8 mouse cellular contexts compared by ENCODE assay signal in genomic region chr13:99343876-99344598, GRCm38 (mm10). TPM values are rescaled to one million over a fixed set of nuclear protein-coding genes. Genes with fewer than 3 reads are reported as not detected.
DNase-seq lines count a peak whose midpoint lies in the region; ATAC-seq and TF ChIP-seq lines count a peak whose summit lies in the region.

No protein-coding gene starts in this region.

- H3K4me3 ChIP-seq in gastrocnemius, adult 2 months = peak overlapping the region; percentile 74
- peak overlapping the region; percentile 89 for H3K4me3 ChIP-seq in forebrain, embryonic 12.5 days (replicated peaks)
- peak overlapping the region; percentile 77 for H3K4me3 ChIP-seq in limb, embryonic 15.5 days

- H3K27ac ChIP-seq in gastrocnemius, adult 2 months = peak overlapping the region; percentile 94
- peak overlapping the region; percentile 87 for H3K27ac ChIP-seq in forebrain, embryonic 12.5 days
- H3K27ac ChIP-seq in limb, embryonic 15.5 days = peak overlapping the region; percentile 94

- WGBS in forebrain, embryonic 12.5 days = 4% methylated on average over 30 of the region's 30 CpGs
- WGBS in limb, embryonic 15.5 days = 1% methylated on average over 29 of the region's 30 CpGs

- H3K36me3 ChIP-seq in forebrain, embryonic 12.5 days (replicated peaks) = peaks cover 44% of the 10 kb centered on the region
- peaks cover 48% of the 10 kb centered on the region for H3K36me3 ChIP-seq in limb, embryonic 15.5 days
- peaks cover 2% of the 10 kb centered on the region for H3K36me3 ChIP-seq in splenic B cell, adult 2 months (ENCODE audit: control insufficient read depth, insufficient read depth, low read length, poor library complexity, severe bottlenecking)

- no peak for DNase-seq in gastrocnemius, adult 2 months
- DNase-seq in gastrocnemius, adult 8-10 months (ENCODE audit: low spot score in 2 of 2) = no peak
- peak; percentile 36 for DNase-seq in CD4-positive helper T cell, adult 2 months (ENCODE audit: low read depth, low spot score)
- peak; percentile 22 for DNase-seq in splenic B cell, adult 2 months (ENCODE audit: low read depth, low spot score)
- DNase-seq in cerebellum, adult 9-10 months = no peak

- intact Hi-C loops in gastrocnemius, adult 2 months (cut with DNase I) = loop anchor here (10.0 kb wide), 1 partner anchor 661 kb away; no protein-coding TSS in a partner anchor

- H3K4me1 ChIP-seq in forebrain, embryonic 12.5 days = peaks cover 17% of the 10 kb centered on the region
- peaks cover 14% of the 10 kb centered on the region for H3K4me1 ChIP-seq in limb, embryonic 15.5 days

- TF ChIP-seq CTCF in gastrocnemius, adult 2 months (IDR thresholded peaks at IDR 0.05) = no peak

- H3K4me2 ChIP-seq in forebrain, embryonic 12.5 days = peak overlapping the region; percentile 76
- H3K4me2 ChIP-seq in limb, embryonic 15.5 days = peak overlapping the region; percentile 65

- ATAC-seq in forebrain, embryonic 12.5 days (ENCODE audit: low FRiP score) = no peak
- ATAC-seq in limb, embryonic 15.5 days (ENCODE audit: insufficient number of reproducible peaks, low FRiP score, low TSS enrichment, low read depth) = no peak; the same call in none of the 2 replicates
- ATAC-seq in frontal cortex, adult (ENCODE audit: low TSS enrichment) = no peak

- no peaks in the 10 kb centered on the region for H3K9me3 ChIP-seq in forebrain, embryonic 12.5 days
- no peaks in the 10 kb centered on the region for H3K9me3 ChIP-seq in limb, embryonic 15.5 days

- H3K9ac ChIP-seq in forebrain, embryonic 12.5 days = peak overlapping the region; percentile 88
- H3K9ac ChIP-seq in limb, embryonic 15.5 days = peak overlapping the region; percentile 81

- H3K27me3 ChIP-seq in forebrain, embryonic 12.5 days = no peaks in the 10 kb centered on the region
- no peaks in the 10 kb centered on the region for H3K27me3 ChIP-seq in limb, embryonic 15.5 days
- no peaks in the 10 kb centered on the region for H3K27me3 ChIP-seq in splenic B cell, adult 2 months (ENCODE audit: control insufficient read depth, insufficient read depth, low read length, poor library complexity, severe bottlenecking)

RNA-seq across cellular contexts. Expression of gene Ptcd2, which starts 0.5 kb away (rescaled TPM):
- 10 to 100 TPM; 20.1 to 35.5 TPM for total RNA-seq in gastrocnemius, adult 2 months (2021)
- total RNA-seq in gastrocnemius, adult 8-10 months (2022) = 10 to 100 TPM; 22.1 to 27.9 (median 25.4) TPM
- 47.6 and 48.0 TPM in 2 replicates for polyA plus RNA-seq in forebrain, embryonic 12.5 days (2016; fragmentation: Nextera tagmentation; extraction: Ambion mirVana)
- 40.3 and 41.7 TPM in 2 replicates for polyA plus RNA-seq in limb, embryonic 15.5 days (2015; fragmentation: Nextera tagmentation; extraction: Ambion mirVana)

RNA-seq across cellular contexts. Expression of gene Mrps27, which starts 0.5 kb away (rescaled TPM):
- 10 to 100 TPM; 24.0 to 32.9 TPM for total RNA-seq in gastrocnemius, adult 2 months (2021)
- 10 to 100 TPM; 23.0 to 26.5 (median 25.5) TPM for total RNA-seq in gastrocnemius, adult 8-10 months (2022)
- 49.9 and 52.6 TPM in 2 replicates for polyA plus RNA-seq in forebrain, embryonic 12.5 days (2016; fragmentation: Nextera tagmentation; extraction: Ambion mirVana)
- 50.2 and 52.0 TPM in 2 replicates for polyA plus RNA-seq in limb, embryonic 15.5 days (2015; fragmentation: Nextera tagmentation; extraction: Ambion mirVana)

Comparison
In these comparisons a context has a peak if more than half of its experiments do, and no peak if none do; other contexts are left out.
1. DNase-seq: peak in CD4-positive helper T cell, adult 2 months (single experiment) and splenic B cell, adult 2 months (single experiment); none in gastrocnemius, adult 2 months (single experiment), gastrocnemius, adult 8-10 months (0 of 2) and cerebellum, adult 9-10 months (single experiment).
2. Peak in every context shown above with its lines, with median percentiles within 50 percentile points of each other: H3K27ac ChIP-seq and H3K4me3 ChIP-seq.